Mouse (Mus musculus) G1E (cell line): ENCODE measurements around the gene Crocc2.

Experiments
- CTCF ChIP-seq: IDR thresholded peaks from 2 replicates; pipeline ENCODE4 v1.5.1; 2012; ENCODE audit warnings: low read depth, low read length, inconsistent platforms, mixed read lengths
- GATA1 ChIP-seq: IDR thresholded peaks from 2 replicates; pipeline ENCODE4 v1.6.1; 2012; ENCODE audit warnings: borderline replicate concordance, low read length, inconsistent platforms, mixed read lengths
- POLR2AphosphoS5 ChIP-seq: IDR thresholded peaks from 2 replicates; pipeline ENCODE4 v1.6.1; 2012; ENCODE audit warnings: low read depth, low read length, inconsistent platforms; ENCODE audit not compliant: insufficient replicate concordance
- TAL1 ChIP-seq: conservative IDR thresholded peaks from 2 replicates; pipeline ENCODE4 v1.6.1; 2012; ENCODE audit warnings: low read depth, low read length, inconsistent platforms, mixed read lengths

DNA sequence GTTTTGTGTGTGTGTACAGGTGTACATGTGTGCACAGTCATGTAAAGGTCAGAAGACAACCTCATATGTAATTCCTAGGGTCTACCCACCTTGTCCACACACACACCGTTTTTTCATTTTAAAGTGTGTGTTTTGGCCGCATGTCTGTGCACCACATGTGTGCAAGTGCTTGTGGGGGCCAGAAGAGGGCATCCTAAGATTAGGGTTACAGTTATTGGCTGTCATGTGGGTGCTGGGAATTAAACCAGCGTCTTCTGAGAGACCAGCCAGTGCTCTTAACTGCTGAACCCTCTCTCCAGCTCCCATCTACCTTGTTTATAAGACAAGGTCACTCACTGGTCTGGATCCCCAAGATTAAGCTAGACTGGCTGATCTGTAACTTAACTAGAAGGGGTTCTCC, 26.4 kb downstream of the Crocc2 start:
- no peak for TF ChIP-seq CTCF
- no peak for TF ChIP-seq GATA1
- no peak for TF ChIP-seq TAL1
- TF ChIP-seq POLR2AphosphoS5: no peak
